Mouse (Mus musculus): ENCODE measurements around the gene Dnm3. TPM values are rescaled to one million over a fixed set of nuclear protein-coding genes. Genes with fewer than 3 reads are reported as not detected.

Gene Dnm3
- polyA plus RNA-seq, 1 experiment = 1.0 TPM

DNA sequence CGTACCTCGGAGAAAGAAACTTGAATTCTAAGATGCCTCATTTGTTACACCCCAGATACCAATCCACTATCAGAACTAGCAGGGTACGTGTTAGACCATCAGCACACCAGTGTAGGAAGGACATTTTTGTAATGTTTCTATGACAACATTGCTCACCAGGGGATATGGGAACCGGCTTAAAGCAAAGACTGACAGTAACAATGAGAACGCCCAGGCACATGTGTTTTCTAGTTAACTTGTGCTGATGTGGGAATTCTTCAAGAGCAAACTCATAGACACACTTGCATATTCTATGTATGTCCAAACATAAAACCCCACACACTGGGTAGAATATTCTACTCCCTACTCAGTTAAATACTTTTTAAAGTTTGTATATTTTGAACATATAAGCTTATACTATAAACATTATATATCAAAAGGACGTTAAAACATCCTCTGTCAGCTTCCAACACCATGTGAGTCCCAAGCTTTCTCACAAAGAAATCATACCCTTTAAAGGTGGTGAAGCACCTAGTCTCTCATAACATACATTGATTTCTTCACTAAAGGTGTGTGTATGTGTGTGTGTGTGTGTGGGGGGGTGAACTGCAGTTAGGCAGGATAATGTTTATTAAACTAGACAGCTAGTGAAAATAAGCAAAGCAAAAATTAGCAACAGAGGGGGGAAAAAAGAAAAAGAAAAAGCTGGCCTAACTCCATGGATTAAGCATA, 369.0 kb downstream of the Dnm3 start:
- H3K27me3 ChIP-seq (ENCODE audit: control insufficient read depth, insufficient read depth, low read length) = no peaks in the 10 kb centered on the region
- H3K27ac ChIP-seq (ENCODE audit: insufficient read depth, low read depth, low read length) = no peak overlapping the region
- no peaks in the 10 kb centered on the region for H3K4me1 ChIP-seq (ENCODE audit: control insufficient read depth, insufficient read depth, insufficient read length, low read length)
- no peak for TF ChIP-seq POLR2A (IDR thresholded peaks at IDR 0.05; ENCODE audit: low read depth, low read length)
- no peak for TF ChIP-seq CTCF (IDR thresholded peaks at IDR 0.05; ENCODE audit: extremely low read depth, insufficient read length, insufficient replicate concordance, low read depth, low read length)
- H3K36me3 ChIP-seq (ENCODE audit: control insufficient read depth, insufficient read depth, low read length) = no peaks in the 10 kb centered on the region
- WGBS = 74% methylated on average over 6 of the region's 6 CpGs
- no peak overlapping the region for H3K4me3 ChIP-seq (ENCODE audit: low read depth, low read length)

DNA sequence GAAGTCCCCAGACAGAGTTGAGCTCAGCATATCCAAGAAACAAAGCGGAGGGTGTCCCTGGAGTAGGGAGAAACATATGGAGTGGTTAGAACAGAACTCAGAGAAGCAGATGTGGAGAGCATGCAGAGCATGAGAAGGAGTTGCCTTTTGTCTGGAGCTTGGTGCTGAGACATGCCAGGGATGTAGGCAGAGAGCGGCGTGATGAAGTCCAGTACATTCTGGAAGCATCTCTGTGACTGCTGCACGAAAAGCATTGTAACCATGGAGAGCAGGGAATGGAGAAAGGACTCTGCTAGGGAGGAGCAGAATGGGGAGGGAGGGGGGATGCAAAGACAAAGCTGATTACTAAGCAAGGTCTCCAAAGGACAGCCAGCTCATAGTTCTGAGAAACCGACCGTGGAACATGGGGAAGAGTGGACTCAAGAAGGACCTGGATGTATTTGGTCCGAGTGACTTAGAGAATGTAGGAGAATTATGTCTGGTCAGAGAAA, 369.6 kb downstream of the Dnm3 start:
- 71% methylated on average over 7 of the region's 7 CpGs for WGBS
- H3K4me3 ChIP-seq (ENCODE audit: low read depth, low read length) = no peak overlapping the region
- TF ChIP-seq CTCF (IDR thresholded peaks at IDR 0.05; ENCODE audit: extremely low read depth, insufficient read length, insufficient replicate concordance, low read depth, low read length) (no peak), POLR2A (IDR thresholded peaks at IDR 0.05; ENCODE audit: low read depth, low read length) (no peak)
- H3K4me1 ChIP-seq (ENCODE audit: control insufficient read depth, insufficient read depth, insufficient read length, low read length) = no peaks in the 10 kb centered on the region
- H3K36me3 ChIP-seq (ENCODE audit: control insufficient read depth, insufficient read depth, low read length) = no peaks in the 10 kb centered on the region
- no peak overlapping the region for H3K27ac ChIP-seq (ENCODE audit: insufficient read depth, low read depth, low read length)
- no peaks in the 10 kb centered on the region for H3K27me3 ChIP-seq (ENCODE audit: control insufficient read depth, insufficient read depth, low read length)

- WGBS = 82% methylated on average over 4 of the region's 4 CpGs
- H3K36me3 ChIP-seq (ENCODE audit: control insufficient read depth, insufficient read depth, low read length) = no peaks in the 10 kb centered on the region
- no peak overlapping the region for H3K4me3 ChIP-seq (ENCODE audit: low read depth, low read length)
- TF ChIP-seq POLR2A (IDR thresholded peaks at IDR 0.05; ENCODE audit: low read depth, low read length) (no peak), CTCF (IDR thresholded peaks at IDR 0.05; ENCODE audit: extremely low read depth, insufficient read length, insufficient replicate concordance, low read depth, low read length) (no peak)
- H3K4me1 ChIP-seq (ENCODE audit: control insufficient read depth, insufficient read depth, insufficient read length, low read length) = no peaks in the 10 kb centered on the region
- H3K27ac ChIP-seq (ENCODE audit: insufficient read depth, low read depth, low read length) = no peak overlapping the region
- H3K27me3 ChIP-seq (ENCODE audit: control insufficient read depth, insufficient read depth, low read length) = no peaks in the 10 kb centered on the region
Observed at GRCm38 (mm10) chr1:162107011-162107606, 370.7 kb downstream of the Dnm3 start.

DNA sequence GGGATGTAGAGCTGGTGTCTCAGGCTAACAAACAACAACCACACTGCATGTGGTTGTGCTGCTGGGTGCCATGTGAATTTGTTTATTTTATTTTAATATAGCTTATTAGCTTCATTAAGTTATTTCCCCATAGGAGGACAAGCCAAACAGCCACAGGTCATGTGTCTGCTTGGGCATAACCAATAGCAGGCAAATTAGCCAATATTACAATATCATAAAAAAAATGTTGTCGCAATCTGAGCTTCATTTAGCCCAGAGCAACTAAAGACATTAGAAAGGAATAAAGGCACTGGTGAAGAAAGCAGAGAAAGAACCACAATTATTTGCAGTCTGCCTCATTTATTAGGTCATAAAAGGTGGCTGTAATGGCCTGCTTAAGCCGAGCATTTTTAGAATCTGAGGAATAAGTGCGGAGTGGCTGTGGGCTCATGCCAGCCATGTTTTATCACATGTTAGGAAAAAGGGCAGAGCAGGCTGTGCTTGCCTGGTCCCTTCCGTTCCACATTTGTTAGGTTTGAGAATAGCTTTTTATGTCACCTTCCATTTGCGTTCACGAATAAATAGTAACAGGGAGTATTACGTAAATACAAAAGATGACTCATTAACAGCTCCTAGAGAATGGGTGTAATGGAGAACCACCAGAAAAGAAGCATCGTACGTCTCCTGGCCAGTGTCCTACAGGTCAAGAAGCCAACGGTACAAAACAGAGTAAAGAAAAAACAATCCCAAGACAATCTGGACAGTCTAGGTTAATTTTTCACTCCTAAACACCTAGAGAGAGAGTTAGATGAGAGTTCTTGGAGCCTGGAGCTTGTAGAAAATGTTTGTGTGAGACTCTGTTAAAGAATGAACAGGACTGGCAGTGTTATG, 376.6 kb downstream of the Dnm3 start:
- TF ChIP-seq POLR2A (IDR thresholded peaks at IDR 0.05; ENCODE audit: low read depth, low read length) (no peak), CTCF (IDR thresholded peaks at IDR 0.05; ENCODE audit: extremely low read depth, insufficient read length, insufficient replicate concordance, low read depth, low read length) (no peak)
- WGBS = 71% methylated on average over 10 of the region's 10 CpGs
- Histone ChIP-seq H3K4me1 (ENCODE audit: control insufficient read depth, insufficient read depth, insufficient read length, low read length) (no peaks in the 10 kb centered on the region), H3K27ac (ENCODE audit: insufficient read depth, low read depth, low read length) (no peak overlapping the region), H3K36me3 (ENCODE audit: control insufficient read depth, insufficient read depth, low read length) (no peaks in the 10 kb centered on the region), H3K4me3 (ENCODE audit: low read depth, low read length) (no peak overlapping the region), H3K27me3 (ENCODE audit: control insufficient read depth, insufficient read depth, low read length) (no peaks in the 10 kb centered on the region)

DNA sequence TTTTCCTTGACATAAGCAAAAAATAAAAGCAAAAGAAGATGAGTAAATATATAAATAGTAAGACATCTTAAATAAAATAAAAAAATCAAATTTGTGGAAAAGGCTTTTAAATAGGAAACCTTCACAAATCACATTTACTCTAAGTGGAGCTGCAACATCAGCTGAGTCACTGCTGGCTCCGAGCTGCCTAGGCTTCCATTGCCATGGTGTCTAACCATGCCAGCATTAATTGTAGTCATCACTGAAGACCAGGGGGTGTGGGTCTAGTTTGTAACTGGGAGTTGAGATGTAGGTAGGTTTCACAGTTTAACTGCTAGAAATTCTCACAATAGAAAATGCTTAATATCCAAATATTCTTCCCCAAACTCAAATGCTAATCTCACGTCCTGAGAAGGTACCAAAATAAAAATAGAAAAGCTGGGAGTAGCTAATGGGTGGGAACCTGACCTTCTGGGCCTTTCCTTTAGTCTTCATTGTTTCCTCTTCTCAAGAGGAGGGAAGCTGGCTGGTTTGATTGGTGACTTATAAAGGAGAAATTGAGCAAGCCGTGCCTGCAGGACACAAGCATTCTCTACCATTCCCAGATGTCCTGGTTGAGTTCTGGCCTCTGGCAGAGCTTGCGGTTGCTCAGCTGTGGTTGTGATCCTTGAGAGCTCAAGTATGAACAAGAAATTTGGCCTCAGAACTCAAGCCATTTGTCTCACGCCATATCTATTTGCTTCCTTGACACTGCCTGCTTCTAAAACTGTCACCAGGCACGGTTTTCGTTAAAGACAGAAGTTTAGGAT, 377.6 kb downstream of the Dnm3 start:
- Histone ChIP-seq H3K4me3 (ENCODE audit: low read depth, low read length) (no peak overlapping the region), H3K27me3 (ENCODE audit: control insufficient read depth, insufficient read depth, low read length) (no peaks in the 10 kb centered on the region), H3K36me3 (ENCODE audit: control insufficient read depth, insufficient read depth, low read length) (no peaks in the 10 kb centered on the region), H3K4me1 (ENCODE audit: control insufficient read depth, insufficient read depth, insufficient read length, low read length) (no peaks in the 10 kb centered on the region), H3K27ac (ENCODE audit: insufficient read depth, low read depth, low read length) (no peak overlapping the region)
- WGBS = 78% methylated on average over 7 of the region's 7 CpGs
- TF ChIP-seq POLR2A (IDR thresholded peaks at IDR 0.05; ENCODE audit: low read depth, low read length) (no peak), CTCF (IDR thresholded peaks at IDR 0.05; ENCODE audit: extremely low read depth, insufficient read length, insufficient replicate concordance, low read depth, low read length) (no peak)

GRCm38 (mm10) chr1:162099203-162099602, 378.6 kb downstream of the Dnm3 start:
- TF ChIP-seq CTCF (IDR thresholded peaks at IDR 0.05; ENCODE audit: extremely low read depth, insufficient read length, insufficient replicate concordance, low read depth, low read length) (no peak), POLR2A (IDR thresholded peaks at IDR 0.05; ENCODE audit: low read depth, low read length) (no peak)
- H3K4me1 ChIP-seq (ENCODE audit: control insufficient read depth, insufficient read depth, insufficient read length, low read length) = no peaks in the 10 kb centered on the region
- 73% methylated on average over 3 of the region's 3 CpGs for WGBS
- no peaks in the 10 kb centered on the region for H3K36me3 ChIP-seq (ENCODE audit: control insufficient read depth, insufficient read depth, low read length)
- no peak overlapping the region for H3K4me3 ChIP-seq (ENCODE audit: low read depth, low read length)
- no peak overlapping the region for H3K27ac ChIP-seq (ENCODE audit: insufficient read depth, low read depth, low read length)
- no peaks in the 10 kb centered on the region for H3K27me3 ChIP-seq (ENCODE audit: control insufficient read depth, insufficient read depth, low read length)

All from small intestine, adult 2 months (tissue).